Mouse (Mus musculus) urinary bladder, postnatal 4 days (tissue): ENCODE measurements at regions not wholly inside any gene's neighbourhood (a gene's known extent, or its start where the extent isn't known, plus 50 kb on each side); places are given as distances from the start of the nearest gene placed in this dataset.

Experiments used
- DNase-seq, 2 experiments: peaks; one replicate each; pipeline ENCODE4 v3.0.0; 2021 to 2022; ENCODE audit warnings: low spot score in 2 of 2

- DNase-seq: no peak
These were observed 292.2 kb upstream of the Pkn2 start for GRCm38 (mm10) chr3:143173971-143174370.

- DNase-seq: no peak
These were observed 280.6 kb upstream of the Pkn2 start for GRCm38 (mm10) chr3:143162444-143162843.

GRCm38 (mm10) chr3:143161993-143162392 is 280.2 kb upstream of the Pkn2 start:
- DNase-seq: no peak

DNA sequence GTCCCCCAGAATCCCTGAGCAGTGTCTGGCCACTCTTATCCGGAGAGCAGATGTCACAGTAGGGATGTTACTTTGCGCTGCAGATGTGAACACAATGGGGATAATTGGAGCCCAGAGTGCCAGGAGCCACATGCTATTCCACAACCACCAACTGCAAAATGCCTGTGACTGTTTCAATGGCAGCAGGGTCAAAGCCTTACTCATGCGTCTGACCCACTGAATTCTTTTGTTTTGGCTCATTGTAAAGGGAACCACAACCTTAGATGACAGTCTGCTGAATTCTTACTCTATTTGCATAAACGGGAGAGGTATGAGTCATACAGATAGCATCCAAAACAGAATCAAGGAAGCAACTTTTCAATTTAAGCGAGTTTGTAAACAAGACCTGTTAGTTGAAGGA is 276.8 kb upstream of the Pkn2 start:
- no peak for DNase-seq

- DNase-seq: no peak
These were observed 275.1 kb upstream of the Pkn2 start for GRCm38 (mm10) chr3:143156733-143157524.

DNA sequence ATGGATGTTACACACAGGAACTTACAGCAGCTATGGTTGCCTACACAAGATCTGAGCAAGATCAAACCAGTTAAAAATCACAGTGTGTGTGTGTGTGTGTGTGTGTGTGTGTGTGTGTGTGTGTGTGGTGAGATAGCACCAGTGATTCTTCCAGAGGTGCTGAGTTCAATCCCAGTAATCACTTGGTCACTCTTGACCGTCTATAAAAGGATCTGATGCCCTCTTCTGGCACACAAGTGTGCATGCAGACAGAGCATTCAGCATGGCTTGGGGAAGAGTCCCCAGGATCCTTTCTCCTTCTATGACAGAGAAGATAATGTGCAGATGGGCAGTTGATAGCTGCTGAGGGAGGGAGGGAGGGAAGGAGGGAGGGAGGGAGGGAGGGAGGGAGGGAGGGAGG is 274.4 kb upstream of the Pkn2 start:
- no peak for DNase-seq

GRCm38 (mm10) chr3:143155556-143155955 is 273.8 kb upstream of the Pkn2 start:
- DNase-seq: no peak

GRCm38 (mm10) chr3:143147471-143147870 is 265.7 kb upstream of the Pkn2 start:
- DNase-seq: no peak

GRCm38 (mm10) chr3:143138952-143139351 is 257.1 kb upstream of the Pkn2 start:
- DNase-seq: no peak

GRCm38 (mm10) chr3:143134528-143134927 is 252.7 kb upstream of the Pkn2 start:
- DNase-seq: no peak

GRCm38 (mm10) chr3:143107733-143108291 is 226.0 kb upstream of the Pkn2 start:
- DNase-seq: no peak

GRCm38 (mm10) chr3:143104734-143105133 is 222.9 kb upstream of the Pkn2 start:
- DNase-seq: no peak

DNA sequence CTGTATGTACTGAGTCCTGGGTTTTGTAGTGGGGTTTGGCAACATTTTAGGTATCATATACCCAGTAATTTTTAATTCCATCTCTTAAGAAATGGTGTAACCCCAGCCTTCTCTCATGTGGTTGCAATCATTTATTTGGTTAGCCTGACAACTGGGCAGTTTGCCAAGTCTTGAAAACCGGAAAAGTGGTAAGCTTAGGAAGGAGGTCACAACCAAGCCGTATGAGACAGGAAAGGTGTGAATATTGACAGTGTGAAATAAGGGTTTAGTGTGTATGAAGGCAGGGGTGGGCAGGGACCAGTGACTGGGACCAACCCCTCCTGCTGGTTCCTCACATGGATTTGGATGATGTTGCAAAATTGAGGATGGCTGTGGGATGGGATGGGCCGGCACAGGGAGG is 221.5 kb upstream of the Pkn2 start:
- DNase-seq: no peak

DNA sequence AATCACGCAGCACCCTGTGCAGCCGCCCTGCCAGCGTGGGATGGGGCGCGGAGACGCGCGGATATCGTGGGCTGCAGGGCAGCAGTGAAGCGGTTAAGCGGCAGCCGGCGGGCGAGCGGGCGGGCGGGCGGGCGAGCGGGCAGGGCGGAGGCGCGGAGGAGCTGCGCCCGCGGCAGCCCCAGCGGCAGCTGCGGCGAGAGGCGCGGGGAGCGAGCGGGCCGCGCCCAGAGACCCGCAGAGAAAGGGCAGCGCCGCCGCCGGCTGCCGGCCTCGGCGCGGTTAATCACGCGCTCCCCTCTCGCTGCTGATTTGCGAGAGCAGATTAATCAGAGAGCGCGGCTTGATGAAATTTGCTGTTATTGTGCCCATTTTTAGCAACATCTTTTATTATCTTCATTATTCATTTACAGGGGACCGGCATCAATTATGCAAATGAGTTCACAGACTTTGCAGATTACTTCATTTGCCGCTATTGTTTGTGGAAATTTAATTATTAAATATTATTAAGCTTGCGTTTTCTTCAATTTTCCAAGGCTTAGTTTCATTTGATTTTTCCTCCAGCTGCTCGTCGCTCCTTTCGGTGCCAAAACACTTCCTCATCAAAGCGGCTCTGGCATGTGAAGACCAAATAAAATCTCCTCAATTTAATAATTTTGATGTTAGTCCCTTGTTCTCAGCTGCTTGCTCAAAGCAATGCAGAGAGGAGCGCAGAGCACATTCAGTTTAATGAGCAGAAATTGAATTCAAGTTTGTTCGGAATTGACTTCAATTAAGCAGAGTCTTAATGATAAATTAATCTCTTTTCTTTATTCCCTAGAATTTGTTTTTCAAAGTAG is 219.2 kb upstream of the Pkn2 start:
- no peak for DNase-seq

DNA sequence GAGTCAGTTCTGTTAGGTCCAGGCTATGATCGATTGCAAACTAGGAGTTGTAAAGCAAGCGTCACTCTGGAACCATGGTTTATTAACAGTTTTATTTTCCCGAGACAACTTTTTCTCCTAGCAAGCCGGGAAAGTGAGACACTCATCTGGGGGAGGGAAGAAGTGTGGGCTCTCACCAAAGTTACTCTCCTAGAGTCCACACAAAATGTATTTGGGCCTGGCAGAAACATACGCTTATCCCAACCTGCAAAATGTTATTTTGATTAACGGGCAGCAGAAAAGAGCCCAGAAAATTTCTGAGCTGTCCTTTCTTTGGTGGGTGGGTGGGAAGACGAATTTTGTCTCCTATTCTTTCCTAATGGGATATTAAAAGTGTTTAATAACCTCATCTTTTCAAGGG is 218.4 kb upstream of the Pkn2 start:
- no peak for DNase-seq

GRCm38 (mm10) chr3:143092206-143092605 is 210.4 kb upstream of the Pkn2 start:
- DNase-seq: no peak

DNA sequence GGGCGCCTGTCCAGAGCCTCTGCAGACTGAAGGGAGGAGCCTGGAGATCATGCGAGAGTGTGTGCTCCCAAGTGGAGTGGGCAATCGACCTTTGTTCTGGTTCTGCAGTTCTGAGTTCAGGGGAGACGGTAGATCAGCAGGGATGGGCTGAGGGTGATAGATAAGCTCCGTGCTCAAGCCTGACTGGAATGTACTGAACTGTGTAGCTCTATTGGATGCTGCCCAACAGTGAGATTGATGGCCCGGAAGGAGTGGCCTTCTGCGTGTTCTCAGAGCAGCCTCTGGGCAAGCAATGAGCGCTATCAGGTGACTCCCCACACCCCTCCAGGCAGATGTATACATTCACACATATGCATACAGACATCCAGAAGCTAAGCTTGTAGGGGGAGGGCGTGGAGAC is 209.1 kb upstream of the Pkn2 start:
- DNase-seq: no peak

DNA sequence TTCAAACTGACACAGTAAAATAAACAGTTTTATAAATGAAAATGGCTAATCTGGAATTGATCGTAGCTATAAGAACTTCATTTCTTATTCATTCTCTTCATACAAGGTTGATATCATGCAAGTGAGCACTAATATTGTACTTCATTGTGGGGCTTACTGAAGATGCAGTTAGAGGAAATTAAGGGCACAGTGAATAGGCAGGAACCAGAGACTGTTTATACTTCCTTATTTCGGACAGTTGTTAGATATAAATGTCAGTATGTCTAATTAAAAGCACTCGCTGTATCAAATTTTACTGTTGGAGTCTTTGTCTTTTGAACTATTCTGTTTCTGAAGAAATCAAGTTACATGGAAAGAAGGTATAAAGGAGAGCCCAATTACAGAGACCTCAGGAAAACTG is 208.5 kb upstream of the Pkn2 start:
- no peak for DNase-seq

DNA sequence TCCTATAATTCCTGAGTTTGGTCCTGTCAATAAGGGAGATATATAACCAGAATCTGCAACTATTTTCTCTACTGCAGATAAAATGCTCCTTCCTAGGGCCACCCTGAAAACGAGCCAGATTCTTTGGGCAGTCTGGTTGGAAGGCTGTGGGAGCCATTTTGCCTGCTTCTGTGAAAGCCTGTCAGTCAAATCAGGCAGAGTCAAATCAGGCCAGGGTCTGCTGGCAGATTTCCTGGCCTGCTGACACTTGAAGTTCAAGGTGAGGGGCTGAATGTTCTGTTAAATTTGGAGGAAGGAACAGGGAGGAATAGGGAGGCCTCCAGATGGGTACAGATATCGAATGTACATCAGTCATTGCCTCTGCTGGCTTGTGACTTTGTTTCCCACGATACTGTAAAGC is 206.0 kb upstream of the Pkn2 start:
- no peak for DNase-seq

DNA sequence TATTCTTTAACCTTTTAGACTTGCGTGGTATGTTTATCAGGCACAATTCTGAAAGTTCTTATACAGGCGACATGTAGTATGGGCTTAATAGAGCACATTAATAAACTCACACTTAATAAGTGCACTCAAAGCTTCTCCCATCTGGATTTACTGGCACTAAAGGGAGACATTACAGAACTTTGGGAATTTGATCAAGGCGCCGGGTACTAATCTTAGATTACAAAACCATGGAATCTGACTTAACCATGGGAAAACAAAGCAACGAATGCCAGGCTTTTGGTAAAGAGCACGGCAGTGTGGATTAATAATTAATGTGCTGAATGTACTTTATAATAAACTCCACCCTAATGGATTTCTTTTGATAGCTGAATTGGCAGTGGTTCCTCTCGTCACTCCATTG is 196.5 kb upstream of the Pkn2 start:
- no peak for DNase-seq

DNA sequence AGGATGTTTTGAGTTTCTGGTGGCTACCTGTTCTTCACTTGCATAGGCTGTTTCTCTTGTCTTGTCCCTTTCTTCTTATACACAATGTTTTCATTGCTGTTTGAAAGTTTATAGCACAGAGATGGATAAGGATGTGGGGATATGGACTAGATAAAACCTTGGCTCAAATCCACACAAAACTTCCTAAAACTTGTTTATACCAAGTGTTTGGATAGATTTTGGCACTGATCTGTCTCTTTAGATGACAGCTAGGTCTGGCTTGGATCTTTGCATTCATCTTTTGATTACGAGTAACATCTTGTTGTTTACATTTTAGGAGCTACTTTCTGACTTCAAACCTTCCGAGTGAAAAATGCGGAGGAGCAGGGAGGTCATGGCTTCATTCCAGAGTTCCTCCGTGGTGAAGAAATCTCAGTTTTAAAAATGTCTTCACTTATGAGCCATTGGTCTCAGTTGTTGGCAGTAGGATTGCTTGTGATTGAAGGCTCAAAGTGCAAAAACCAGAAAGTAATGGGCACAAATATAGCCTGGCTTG is 190.1 kb upstream of the Pkn2 start:
- no peak for DNase-seq

DNA sequence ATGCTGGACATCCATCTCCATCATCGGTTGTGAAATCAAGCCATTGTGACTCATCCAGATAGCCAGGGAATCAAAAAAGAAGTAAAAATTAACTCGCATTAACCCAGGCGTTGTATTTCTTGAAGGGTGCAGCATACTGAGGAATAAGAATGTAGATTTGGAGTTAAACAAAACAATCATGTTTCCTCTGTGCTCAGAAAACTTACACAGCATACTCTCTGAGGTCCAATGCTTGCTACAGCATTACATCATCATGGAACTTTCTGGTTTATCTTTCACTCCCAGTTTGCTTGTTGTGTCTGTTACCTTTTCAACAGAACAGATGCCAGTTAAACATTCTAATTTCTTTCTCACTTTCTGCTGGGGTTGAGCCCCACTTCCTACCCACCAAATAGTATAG is 173.1 kb upstream of the Pkn2 start:
- DNase-seq: no peak
